Mouse (Mus musculus): Measurements from ENCODE around the gene Akt1s1. TPM values are rescaled to one million over a fixed set of nuclear protein-coding genes. Genes with fewer than 3 reads are reported as not detected.

Akt1s1 gene
- polyA plus RNA-seq, 1 experiment from 2014 or later = 102 TPM

DNA sequence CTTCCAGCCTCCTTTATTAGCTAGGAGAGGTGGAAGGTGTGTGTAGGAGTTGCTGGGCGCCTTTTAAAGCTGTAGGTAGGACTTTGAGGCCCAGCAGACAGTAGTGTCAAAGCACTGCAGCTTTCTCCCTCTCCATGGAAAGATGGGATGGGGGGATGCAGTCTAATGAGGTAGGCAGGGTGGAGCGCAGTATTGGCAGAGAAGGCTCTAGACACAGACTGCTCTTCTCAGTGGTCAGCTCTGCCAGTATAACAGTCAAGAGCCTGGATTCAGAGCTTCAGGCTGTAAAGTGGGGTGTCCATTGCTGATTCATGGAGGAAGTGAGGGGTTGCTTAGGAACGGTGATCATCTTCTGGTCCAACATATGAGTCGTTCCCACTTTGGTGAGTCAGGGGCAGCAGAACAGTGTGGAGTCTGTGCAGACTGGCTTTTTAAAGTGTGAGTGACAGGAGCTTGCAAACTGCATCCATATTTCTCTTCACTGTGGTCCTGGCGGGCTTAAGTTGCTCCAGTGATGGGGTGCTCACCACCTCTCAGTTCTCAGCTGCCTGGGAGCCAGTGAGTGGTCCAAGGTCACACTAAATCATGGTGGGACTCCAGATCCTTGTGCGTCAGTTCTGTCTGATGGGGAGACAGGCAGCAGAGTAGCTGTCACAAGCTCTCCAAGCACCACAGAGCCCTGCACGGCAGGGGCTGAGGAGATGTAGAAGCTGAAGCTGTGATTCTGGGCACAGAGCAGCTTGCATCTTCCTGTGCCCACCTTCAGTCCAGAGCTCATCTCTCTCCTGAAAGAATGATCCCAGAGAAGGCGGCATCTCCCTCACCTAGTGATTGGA, 2.2 kb downstream of the Akt1s1 start:
- peak overlapping the region; percentile 93 for H3K27ac ChIP-seq
- H3K27me3 ChIP-seq (ENCODE audit: insufficient read depth, poor library complexity, severe bottlenecking) = no peaks in the 10 kb centered on the region
- no peaks in the 10 kb centered on the region for H3K9me3 ChIP-seq
- peak overlapping the region; percentile 69 for H3K4me3 ChIP-seq
- no peak for DNase-seq (ENCODE audit: low spot score)
- peaks cover 24% of the 10 kb centered on the region for H3K36me3 ChIP-seq
- 76% methylated on average over 8 of the region's 8 CpGs for WGBS
- peaks cover 65% of the 10 kb centered on the region for H3K4me1 ChIP-seq

DNA sequence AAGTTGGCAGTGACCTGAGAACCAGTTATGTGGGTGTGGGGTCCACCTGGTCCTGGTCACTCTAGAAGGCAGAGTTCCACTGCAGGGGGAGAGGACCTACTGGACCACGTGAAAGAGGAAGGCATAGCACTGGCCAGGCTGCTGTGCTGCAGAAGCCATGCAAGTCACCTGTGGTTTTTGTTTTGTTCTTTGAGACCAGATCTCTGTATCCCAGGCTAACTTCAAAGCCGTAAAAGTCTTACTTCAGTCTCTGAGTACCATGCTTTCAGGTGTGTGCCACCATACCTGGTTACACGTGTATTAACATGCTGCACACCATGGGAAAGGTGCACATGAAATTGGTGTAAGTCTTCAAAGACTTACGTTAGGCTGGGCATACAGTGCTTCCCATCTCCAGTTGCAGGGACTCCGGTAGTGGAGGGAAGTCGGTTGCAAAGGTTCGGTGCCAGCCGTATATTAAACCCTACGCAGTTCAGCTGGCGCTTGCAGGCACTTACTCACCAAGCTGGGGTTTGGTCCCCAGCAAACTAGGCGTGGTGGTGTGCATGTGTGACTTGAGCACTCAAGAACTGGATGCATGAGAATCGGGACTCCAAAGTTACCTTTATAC, 2.9 kb downstream of the Akt1s1 start:
- Histone ChIP-seq H3K4me1 (peaks cover 70% of the 10 kb centered on the region), H3K36me3 (peaks cover 17% of the 10 kb centered on the region), H3K9me3 (no peaks in the 10 kb centered on the region), H3K4me3 (peak overlapping the region; percentile 69; the same call in 1 of the 2 replicates), H3K27ac (no peak overlapping the region), H3K27me3 (ENCODE audit: insufficient read depth, poor library complexity, severe bottlenecking) (no peaks in the 10 kb centered on the region)
- DNase-seq (ENCODE audit: low spot score) = no peak
- WGBS = 92% methylated on average over 12 of the region's 12 CpGs

DNA sequence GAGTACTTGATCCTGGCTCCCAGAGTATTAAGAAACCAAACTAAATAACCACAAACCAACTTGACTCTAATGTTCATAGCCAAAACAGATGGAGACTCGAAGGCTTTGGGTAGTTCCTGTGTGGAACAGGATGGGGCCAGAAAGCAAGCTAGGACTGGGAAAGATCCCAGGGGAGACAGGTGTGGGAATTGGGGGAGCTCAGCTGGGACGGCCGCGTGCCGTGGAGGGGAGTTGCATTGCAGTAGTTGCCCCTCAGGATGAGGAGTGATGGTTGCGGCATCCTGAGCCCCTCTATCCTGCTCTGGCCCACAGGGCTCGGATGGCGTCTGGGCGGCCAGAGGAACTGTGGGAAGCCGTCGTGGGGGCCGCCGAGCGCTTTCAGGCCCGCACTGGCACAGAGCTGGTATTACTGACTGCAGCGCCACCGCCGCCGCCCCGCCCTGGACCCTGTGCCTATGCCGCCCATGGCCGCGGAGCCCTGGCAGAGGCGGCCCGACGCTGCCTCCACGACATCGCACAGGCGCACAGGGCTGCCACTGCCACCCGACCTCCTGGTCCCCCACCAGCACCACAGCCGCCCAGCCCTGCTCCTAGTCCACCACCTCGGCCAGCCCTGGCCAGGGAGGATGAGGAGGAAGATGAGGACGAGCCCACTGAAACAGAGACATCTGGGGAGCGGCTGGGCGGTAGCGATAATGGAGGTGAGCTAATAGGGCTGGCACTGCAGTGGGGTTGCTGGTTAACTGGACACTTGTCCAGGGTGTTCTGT, 3.7 kb downstream of the Akt1s1 start:
- peaks cover 71% of the 10 kb centered on the region for H3K4me1 ChIP-seq
- no peaks in the 10 kb centered on the region for H3K27me3 ChIP-seq (ENCODE audit: insufficient read depth, poor library complexity, severe bottlenecking)
- 87% methylated on average over 36 of the region's 36 CpGs for WGBS
- DNase-seq (ENCODE audit: low spot score) = no peak
- H3K27ac ChIP-seq = no peak overlapping the region; the same call in 1 of the 2 replicates
- H3K36me3 ChIP-seq = peaks cover 16% of the 10 kb centered on the region
- H3K9me3 ChIP-seq = no peaks in the 10 kb centered on the region
- no peak overlapping the region for H3K4me3 ChIP-seq

DNA sequence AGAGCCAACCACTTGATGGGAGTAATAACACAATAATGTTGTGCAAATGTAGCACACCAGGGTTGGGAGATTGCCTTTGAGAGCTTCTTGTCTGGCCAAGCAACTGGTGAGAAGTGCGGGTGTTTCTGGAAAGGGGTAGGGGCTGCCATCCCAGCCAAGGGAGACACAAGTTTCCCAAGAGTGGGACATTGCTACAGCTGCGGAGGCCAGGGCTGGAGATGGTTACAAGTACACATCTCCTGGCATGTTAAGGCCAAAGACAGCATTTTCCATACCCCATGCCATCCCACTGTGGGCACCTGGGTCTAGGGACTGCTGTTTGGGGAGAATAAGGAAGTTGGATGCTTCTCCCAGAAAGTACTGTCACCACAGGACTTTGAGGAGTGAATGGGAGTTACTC, 4.3 kb downstream of the Akt1s1 start:
- 94% methylated on average over 2 of the region's 2 CpGs for WGBS

DNA sequence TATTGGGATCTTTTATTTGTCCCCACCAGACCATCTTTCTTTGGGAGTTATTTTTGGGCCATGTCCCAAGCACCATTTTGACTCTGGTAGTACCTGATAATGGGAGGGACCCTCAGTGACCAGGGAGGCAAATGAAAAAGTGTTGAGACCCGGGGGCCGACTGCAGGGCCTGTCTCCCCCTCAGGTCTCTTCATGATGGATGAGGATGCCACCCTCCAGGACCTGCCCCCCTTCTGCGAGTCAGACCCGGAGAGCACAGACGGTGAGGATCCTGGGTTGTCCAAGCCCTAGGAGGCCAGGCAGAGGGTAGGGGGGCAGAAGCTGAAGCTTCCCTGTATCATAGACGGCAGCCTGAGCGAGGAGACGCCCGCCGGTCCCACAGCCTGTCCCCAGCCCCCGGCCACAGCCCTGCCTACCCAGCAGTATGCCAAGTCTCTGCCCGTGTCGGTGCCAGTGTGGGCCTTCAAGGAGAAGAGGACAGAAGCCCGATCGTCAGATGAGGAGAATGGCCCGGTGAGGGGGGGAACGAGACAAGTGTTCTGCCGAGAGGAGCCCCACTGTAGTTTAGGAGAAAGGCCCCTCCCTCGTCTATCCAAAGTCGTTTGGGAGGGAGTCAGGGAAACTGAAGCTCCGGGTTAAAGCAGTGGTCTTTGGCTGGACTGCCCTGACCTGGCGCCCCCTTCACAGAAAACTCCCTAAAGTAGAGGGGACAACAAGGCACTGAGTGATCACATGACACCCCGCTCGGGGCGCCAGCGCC, 5.0 kb downstream of the Akt1s1 start:
- Histone ChIP-seq H3K36me3 (peaks cover 18% of the 10 kb centered on the region), H3K27ac (peak overlapping the region; percentile 94), H3K4me1 (peaks cover 74% of the 10 kb centered on the region), H3K4me3 (peak overlapping the region; percentile 71), H3K27me3 (ENCODE audit: insufficient read depth, poor library complexity, severe bottlenecking) (no peaks in the 10 kb centered on the region), H3K9me3 (no peaks in the 10 kb centered on the region)
- 26% methylated on average over 26 of the region's 26 CpGs for WGBS
- DNase-seq (ENCODE audit: low spot score) = no peak

More for the DNA sequence above, 4.3 kb downstream of the Akt1s1 start:
- peaks cover 71% of the 10 kb centered on the region for H3K4me1 ChIP-seq
- no peak overlapping the region for H3K4me3 ChIP-seq
- no peaks in the 10 kb centered on the region for H3K27me3 ChIP-seq (ENCODE audit: insufficient read depth, poor library complexity, severe bottlenecking)
- peaks cover 16% of the 10 kb centered on the region for H3K36me3 ChIP-seq
- no peak for DNase-seq (ENCODE audit: low spot score)
- H3K27ac ChIP-seq = 0 out of 2 replicates have a peak overlapping the region, but pooled peaks have one; percentile 94
- no peaks in the 10 kb centered on the region for H3K9me3 ChIP-seq

DNA sequence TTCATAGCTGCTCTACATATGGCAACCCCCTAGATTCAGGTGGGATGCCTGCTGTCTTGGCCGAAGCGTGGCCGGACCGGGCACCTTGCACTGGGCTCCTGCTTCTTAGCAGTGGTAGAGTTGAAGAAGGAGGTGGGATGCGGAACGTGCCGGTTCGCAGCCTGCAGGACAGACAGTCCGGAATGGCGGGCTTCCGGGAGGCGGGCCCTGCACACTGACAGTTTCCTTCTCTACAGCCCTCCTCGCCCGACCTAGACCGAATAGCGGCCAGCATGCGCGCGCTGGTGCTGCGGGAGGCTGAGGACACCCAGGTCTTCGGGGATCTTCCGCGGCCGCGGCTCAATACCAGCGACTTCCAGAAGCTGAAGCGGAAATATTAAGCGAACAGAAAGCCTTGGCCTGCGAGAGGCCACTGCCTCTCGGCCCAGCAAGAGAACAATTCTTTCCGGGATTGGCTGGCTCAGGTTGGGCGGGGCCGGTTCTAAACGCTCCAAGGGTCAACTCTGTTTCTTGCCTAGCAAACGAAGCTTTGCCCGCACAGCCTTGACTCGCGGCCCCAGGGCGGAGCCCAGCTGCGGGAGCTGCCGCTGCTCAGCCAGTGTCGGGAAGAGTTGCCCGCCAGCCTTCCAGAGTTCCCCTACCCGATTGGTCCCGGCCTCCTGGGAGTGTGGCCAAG, 5.7 kb downstream of the Akt1s1 start:
- H3K4me1 ChIP-seq = peaks cover 74% of the 10 kb centered on the region
- no peaks in the 10 kb centered on the region for H3K9me3 ChIP-seq
- no peaks in the 10 kb centered on the region for H3K27me3 ChIP-seq (ENCODE audit: insufficient read depth, poor library complexity, severe bottlenecking)
- peaks cover 19% of the 10 kb centered on the region for H3K36me3 ChIP-seq
- DNase-seq (ENCODE audit: low spot score) = peak; percentile 96
- H3K27ac ChIP-seq = peak overlapping the region; percentile 94
- peak overlapping the region; percentile 71 for H3K4me3 ChIP-seq
- WGBS = under 1% methylated on average over 45 of the region's 45 CpGs

DNA sequence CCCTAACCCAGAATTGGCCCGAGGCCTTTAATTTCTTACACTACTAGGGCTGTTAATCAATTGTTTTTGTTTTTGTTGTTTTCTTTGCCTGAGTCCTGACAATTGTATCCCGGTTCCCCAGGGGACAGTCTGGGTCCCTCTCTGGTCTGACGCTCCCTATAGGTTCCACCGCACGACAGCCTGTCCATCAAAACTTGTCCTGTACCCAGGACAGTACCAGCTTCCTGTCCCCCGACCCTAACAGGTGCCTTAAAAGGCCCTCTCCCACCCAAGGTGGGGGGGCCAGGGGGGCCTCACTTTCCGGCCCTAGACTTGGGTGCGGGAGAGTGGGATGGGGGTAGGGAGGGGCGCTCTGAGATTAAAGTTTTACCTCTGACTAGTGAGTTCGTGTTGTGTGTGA, 6.2 kb downstream of the Akt1s1 start:
- Histone ChIP-seq H3K9me3 (no peaks in the 10 kb centered on the region), H3K27me3 (ENCODE audit: insufficient read depth, poor library complexity, severe bottlenecking) (no peaks in the 10 kb centered on the region), H3K36me3 (peaks cover 24% of the 10 kb centered on the region), H3K4me3 (peak overlapping the region; percentile 71), H3K4me1 (peaks cover 74% of the 10 kb centered on the region), H3K27ac (peak overlapping the region; percentile 94)
- WGBS = 41% methylated on average over 10 of the region's 10 CpGs
- no peak for DNase-seq (ENCODE audit: low spot score)

DNA sequence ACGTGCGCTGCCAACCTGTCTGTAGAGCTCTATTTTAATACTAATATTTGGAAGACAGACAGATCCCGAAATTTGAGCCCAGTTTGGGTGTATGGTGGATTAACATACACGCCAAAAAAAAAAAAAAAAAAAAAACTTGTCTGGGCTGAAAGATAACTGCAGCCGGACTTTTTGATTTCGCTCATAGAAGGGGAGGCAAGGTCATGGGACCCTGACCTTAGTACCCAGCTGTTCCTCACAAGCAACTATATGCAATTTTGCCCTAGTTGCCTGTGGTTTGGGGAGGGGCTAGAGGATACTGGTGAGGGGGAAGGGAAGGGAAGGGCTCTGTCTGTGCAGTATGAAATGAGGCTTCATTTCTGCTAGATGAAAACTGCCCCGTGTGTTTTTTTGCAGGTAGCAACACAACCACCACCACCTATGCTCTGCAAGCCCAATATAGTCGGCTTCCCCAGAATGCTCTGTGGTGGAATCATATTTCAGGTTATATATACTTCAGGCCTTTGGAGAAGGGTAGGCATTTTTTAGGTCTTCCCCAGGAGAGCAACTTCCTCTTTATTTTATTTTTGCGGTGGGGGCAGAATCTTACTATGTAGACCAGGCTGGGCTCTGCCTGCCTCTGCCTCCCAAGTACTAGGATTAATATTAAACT, 7.6 kb downstream of the Akt1s1 start:
- WGBS = 56% methylated on average over 9 of the region's 9 CpGs
- H3K4me1 ChIP-seq = peaks cover 72% of the 10 kb centered on the region

DNA sequence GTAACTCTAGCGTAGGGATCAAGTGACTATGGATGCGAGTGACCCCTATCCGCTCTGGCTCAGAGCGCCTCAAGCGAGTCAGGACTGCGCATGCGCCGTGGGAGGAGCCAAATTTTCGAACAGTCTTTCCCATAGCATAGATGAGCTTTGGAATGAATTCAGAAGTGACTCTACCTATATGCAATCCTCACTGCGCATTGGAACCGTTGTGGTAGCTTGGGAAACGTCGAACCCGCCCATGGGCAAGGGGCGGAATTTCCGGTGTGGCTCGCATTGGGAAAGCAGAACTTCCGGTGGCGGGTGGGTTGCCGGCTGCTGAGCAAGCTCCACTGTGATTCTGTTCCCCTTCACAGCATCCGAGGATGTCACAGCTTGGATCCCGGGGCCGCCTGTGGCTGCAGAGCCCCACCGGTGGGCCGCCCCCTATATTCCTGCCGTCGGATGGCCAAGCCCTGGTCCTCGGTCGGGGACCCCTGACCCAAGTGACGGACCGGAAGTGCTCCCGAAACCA, 8.3 kb downstream of the Akt1s1 start, which contains the start of gene Pnkp:
Gene Pnkp (plus strand): TSS at position 98 of the 511 bp plus-strand sequence.
- H3K36me3 ChIP-seq = peaks cover 35% of the 10 kb centered on the region
- peak within 1 kb of the TSS; percentile 93 for H3K27ac ChIP-seq
- H3K27me3 ChIP-seq (ENCODE audit: insufficient read depth, poor library complexity, severe bottlenecking) = no peaks in the 10 kb centered on the region
- H3K9me3 ChIP-seq = no peaks in the 10 kb centered on the region
- peaks cover 70% of the 10 kb centered on the region for H3K4me1 ChIP-seq
- DNase-seq (ENCODE audit: low spot score) = peak; percentile 93
- WGBS = under 1% methylated on average over 32 of the region's 32 CpGs
- peak within 1 kb of the TSS; percentile 97 for H3K4me3 ChIP-seq

More for the DNA sequence above, 7.6 kb downstream of the Akt1s1 start:
- Histone ChIP-seq H3K9me3 (no peaks in the 10 kb centered on the region), H3K27me3 (ENCODE audit: insufficient read depth, poor library complexity, severe bottlenecking) (no peaks in the 10 kb centered on the region), H3K4me3 (peak overlapping the region; percentile 97), H3K36me3 (peaks cover 30% of the 10 kb centered on the region), H3K27ac (peak overlapping the region; percentile 93)
- DNase-seq (ENCODE audit: low spot score) = no peak

DNA sequence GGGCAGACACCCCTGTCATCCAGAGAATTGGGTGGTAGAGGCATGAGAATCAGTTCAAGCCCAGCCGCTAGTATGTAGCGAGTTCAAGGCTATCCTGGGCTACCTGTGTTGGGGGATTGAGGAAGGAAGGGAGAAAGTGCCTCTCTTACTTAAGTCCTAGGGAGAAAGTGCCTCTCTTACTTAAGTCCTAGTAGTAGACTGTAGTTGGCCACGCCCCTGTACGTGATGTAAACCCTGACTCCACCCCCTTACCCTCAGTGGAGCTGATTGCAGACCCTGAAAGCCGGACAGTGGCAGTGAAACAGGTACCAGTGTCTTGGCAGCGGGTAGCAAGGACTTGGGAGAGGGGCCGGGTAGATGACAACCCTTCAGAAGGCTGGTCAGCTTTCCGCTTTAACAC, 9.1 kb downstream of the Akt1s1 start:
- H3K27me3 ChIP-seq (ENCODE audit: insufficient read depth, poor library complexity, severe bottlenecking) = no peaks in the 10 kb centered on the region
- H3K27ac ChIP-seq = peak overlapping the region; percentile 93
- peak overlapping the region; percentile 97 for H3K4me3 ChIP-seq
- WGBS = 24% methylated on average over 8 of the region's 8 CpGs
- peaks cover 64% of the 10 kb centered on the region for H3K4me1 ChIP-seq
- no peaks in the 10 kb centered on the region for H3K9me3 ChIP-seq
- DNase-seq (ENCODE audit: low spot score) = no peak
- H3K36me3 ChIP-seq = peaks cover 37% of the 10 kb centered on the region

DNA sequence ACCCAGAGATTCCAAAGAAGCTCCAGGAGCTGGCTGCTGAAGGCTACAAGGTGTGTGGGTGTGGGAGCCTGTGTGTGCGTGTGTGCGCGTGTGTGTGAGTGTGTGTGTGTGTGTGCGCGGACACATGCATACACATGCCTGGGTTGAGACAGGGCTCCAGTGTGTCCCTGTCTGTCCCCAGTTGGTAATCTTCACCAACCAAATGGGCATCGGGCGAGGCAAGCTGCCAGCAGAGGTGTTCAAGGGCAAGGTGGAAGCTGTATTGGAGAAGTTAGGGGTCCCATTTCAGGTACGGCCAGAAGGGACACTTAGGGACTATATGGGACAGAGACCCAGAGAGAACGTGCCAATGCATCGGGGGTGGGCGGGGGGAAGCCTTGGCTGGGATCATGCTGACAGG, 11.1 kb downstream of the Akt1s1 start:
- Histone ChIP-seq H3K36me3 (peaks cover 54% of the 10 kb centered on the region), H3K9me3 (no peaks in the 10 kb centered on the region), H3K27ac (no peak overlapping the region), H3K4me1 (peaks cover 53% of the 10 kb centered on the region), H3K4me3 (0 out of 2 replicates have a peak overlapping the region, but pooled peaks have one; percentile 15), H3K27me3 (ENCODE audit: insufficient read depth, poor library complexity, severe bottlenecking) (no peaks in the 10 kb centered on the region)
- WGBS = 89% methylated on average over 11 of the region's 11 CpGs
- DNase-seq (ENCODE audit: low spot score) = no peak
